7 mouse cellular contexts compared by ENCODE assay signal in the genomic region with DNA sequence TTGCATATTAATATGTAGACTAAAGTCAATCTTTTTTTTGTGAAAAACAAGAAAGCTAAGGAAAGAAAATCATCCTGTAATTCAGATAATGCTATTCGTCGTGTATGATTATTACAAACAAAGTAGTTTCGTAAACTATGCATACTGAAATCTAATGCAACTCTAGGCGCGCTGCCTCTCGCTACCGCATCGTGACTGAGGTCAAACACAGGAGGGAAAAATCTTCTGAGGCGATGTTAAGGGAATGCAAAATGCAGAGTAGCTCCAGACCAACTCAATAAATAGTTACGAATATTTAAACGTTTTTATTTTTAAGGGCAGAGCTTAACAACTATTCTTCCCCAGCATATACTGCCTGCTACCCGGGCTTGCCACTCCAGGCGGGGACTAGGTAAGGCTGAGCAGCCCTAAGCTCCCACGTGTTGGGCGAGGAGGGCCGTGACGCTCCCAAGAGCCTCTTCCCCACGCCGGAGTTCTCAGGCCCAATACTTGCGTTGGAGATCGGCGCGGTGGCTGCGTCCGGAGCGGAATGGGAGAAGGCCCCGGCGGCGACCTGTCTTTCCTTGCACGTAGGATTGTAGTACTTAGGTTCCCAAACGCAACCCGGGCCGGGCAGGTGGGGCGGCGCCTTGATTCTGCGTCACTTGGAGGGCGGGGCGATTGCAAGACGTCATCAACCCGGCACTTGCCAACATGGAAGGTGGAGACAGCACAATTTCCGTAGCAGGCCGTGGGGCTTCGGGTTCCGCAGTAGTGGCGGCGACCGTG. TPM values are rescaled to one million over a fixed set of nuclear protein-coding genes. Genes with fewer than 3 reads are reported as not detected.
A peak's percentile ranks its signal among the peaks of the same experiment; 100 is the strongest.
DNase-seq lines count a peak whose midpoint lies in the region; ATAC-seq and TF ChIP-seq lines count a peak whose summit lies in the region.

Gene Dus4l (minus strand): TSS at position 630 of the 768 bp plus-strand sequence.
Gene Cog5 (plus strand): TSS at position 673 of the 768 bp plus-strand sequence.

- H3K27me3 ChIP-seq in intestine, postnatal 0 days (replicated peaks; ENCODE audit: control insufficient read depth, insufficient read depth, low read length) = no peaks in the 10 kb centered on the region
- H3K27me3 ChIP-seq in midbrain, embryonic 12.5 days = no peaks in the 10 kb centered on the region
- no peaks in the 10 kb centered on the region for H3K27me3 ChIP-seq in small intestine, adult 2 months (ENCODE audit: control insufficient read depth, insufficient read depth, low read length)

- WGBS in intestine, postnatal 0 days = under 1% methylated on average over 47 of the region's 47 CpGs
- WGBS in midbrain, embryonic 12.5 days = under 1% methylated on average over 47 of the region's 47 CpGs
- WGBS in small intestine, adult 2 months = under 1% methylated on average over 47 of the region's 47 CpGs

- no peaks in the 10 kb centered on the region for H3K4me1 ChIP-seq in intestine, postnatal 0 days (replicated peaks; ENCODE audit: control insufficient read depth, insufficient read depth, low read length)
- H3K4me1 ChIP-seq in midbrain, embryonic 12.5 days = peaks cover 4% of the 10 kb centered on the region
- H3K4me1 ChIP-seq in small intestine, adult 2 months (ENCODE audit: control insufficient read depth, insufficient read depth, insufficient read length, low read length) = peaks cover 5% of the 10 kb centered on the region; the same call in 1 of the 2 replicates

- H3K9ac ChIP-seq in intestine, postnatal 0 days (ENCODE audit: low read depth, low read length) = peak within 1 kb of the TSS; percentile 81
- peak within 1 kb of the TSS; percentile 65 for H3K9ac ChIP-seq in midbrain, embryonic 12.5 days (replicated peaks)

- H3K4me3 ChIP-seq in intestine, postnatal 0 days (ENCODE audit: low read depth, low read length) = peak within 1 kb of the TSS; percentile 97
- H3K4me3 ChIP-seq in midbrain, embryonic 12.5 days = peak within 1 kb of the TSS; percentile 73
- peak within 1 kb of the TSS; percentile 100 for H3K4me3 ChIP-seq in small intestine, adult 2 months (ENCODE audit: low read depth, low read length)

- peak within 1 kb of the TSS; percentile 75 for H3K4me2 ChIP-seq in intestine, postnatal 0 days (replicated peaks; ENCODE audit: low read depth)
- H3K4me2 ChIP-seq in midbrain, embryonic 12.5 days (replicated peaks) = peak within 1 kb of the TSS; percentile 70

- no peaks in the 10 kb centered on the region for H3K9me3 ChIP-seq in intestine, postnatal 0 days (ENCODE audit: control insufficient read depth)
- no peaks in the 10 kb centered on the region for H3K9me3 ChIP-seq in midbrain, embryonic 12.5 days

- H3K27ac ChIP-seq in intestine, postnatal 0 days (ENCODE audit: low read depth, low read length) = peak within 1 kb of the TSS; percentile 88
- H3K27ac ChIP-seq in midbrain, embryonic 12.5 days (replicated peaks) = peak within 1 kb of the TSS; percentile 56
- H3K27ac ChIP-seq in small intestine, adult 2 months (ENCODE audit: insufficient read depth, low read depth, low read length) = peak within 1 kb of the TSS; percentile 84

- intact Hi-C loops in gastrocnemius, postnatal 36 days (cut with DNase I) = loop anchor here (1.0 to 10.0 kb wide), 2 partner anchors 20 to 270 kb away; partner anchors contain the start of gene Bcap29
- intact Hi-C loops in left cerebral cortex, postnatal 4 days (cut with DNase I) = loop anchor here (10.0 kb wide), 1 partner anchor 150 kb away; no protein-coding TSS in a partner anchor

- peak; percentile 96 for ATAC-seq in intestine, postnatal 0 days
- ATAC-seq in midbrain, embryonic 12.5 days (ENCODE audit: low FRiP score, low read depth) = peak; percentile 96

- DNase-seq in adrenal gland, adult 2 months = peak; percentile 98
- peak; percentile 91 for DNase-seq in embryo, embryonic 11.5 days (ENCODE audit: low read depth, low spot score)
- peak; percentile 92 to 100 for DNase-seq in gastrocnemius, postnatal 36 days
- peak; percentile 95 for DNase-seq in left cerebral cortex, postnatal 4 days

- TF ChIP-seq CTCF in intestine, postnatal 0 days (IDR thresholded peaks at IDR 0.05; ENCODE audit: low read depth) = no peak
- 0 out of 2 replicates have a peak, but pooled peaks have one; percentile 11 for TF ChIP-seq CTCF in small intestine, adult 2 months (IDR thresholded peaks at IDR 0.05; ENCODE audit: extremely low read depth, insufficient read length, insufficient replicate concordance, low read depth, low read length)

- peak; percentile 72 for TF ChIP-seq POLR2A in small intestine, adult 2 months (IDR thresholded peaks at IDR 0.05; ENCODE audit: low read depth, low read length)

- H3K36me3 ChIP-seq in intestine, postnatal 0 days (ENCODE audit: control insufficient read depth, insufficient read depth) = no peaks in the 10 kb centered on the region
- no peaks in the 10 kb centered on the region for H3K36me3 ChIP-seq in midbrain, embryonic 12.5 days
- H3K36me3 ChIP-seq in small intestine, adult 2 months (ENCODE audit: control insufficient read depth, insufficient read depth, low read length) = peaks cover 4% of the 10 kb centered on the region

RNA-seq across cellular contexts. Expression of gene Dus4l, which starts in this region (rescaled TPM):
- total RNA-seq in adrenal gland, adult 2 months (2021) = 1 to 10 TPM; 4.6 to 7.0 TPM
- 0.45 and 0.97 TPM in 2 replicates for polyA plus RNA-seq in adrenal gland, adult 2 months (2012; rRNA removed)
- total RNA-seq in gastrocnemius, postnatal 36 days (2021) = 1 to 10 TPM; 2.6 to 5.2 TPM
- 4.4 and 5.5 TPM in 2 replicates for polyA plus RNA-seq in intestine, postnatal 0 days (2015; fragmentation: Nextera tagmentation; extraction: Ambion mirVana)
- total RNA-seq in left cerebral cortex, postnatal 4 days (2021) = 10 to 100 TPM; 10.3 to 13.3 TPM
- 7.9 and 9.4 TPM in 2 replicates for polyA plus RNA-seq in midbrain, embryonic 12.5 days (2016; fragmentation: Nextera tagmentation; extraction: Ambion mirVana)
- 0.48 and 1.8 TPM in 2 replicates for polyA plus RNA-seq in small intestine, adult 2 months (2012; rRNA removed)

RNA-seq across cellular contexts. Expression of gene Cog5, which starts in this region (rescaled TPM):
- 10 to 100 TPM; 38.7 to 40.0 TPM for total RNA-seq in adrenal gland, adult 2 months (2021)
- polyA plus RNA-seq in adrenal gland, adult 2 months (2012; rRNA removed) = 6.1 and 7.7 TPM in 2 replicates
- total RNA-seq in gastrocnemius, postnatal 36 days (2021) = 10 to 100 TPM; 22.7 to 25.1 TPM
- polyA plus RNA-seq in intestine, postnatal 0 days (2015; fragmentation: Nextera tagmentation; extraction: Ambion mirVana) = 16.4 and 19.1 TPM in 2 replicates
- total RNA-seq in left cerebral cortex, postnatal 4 days (2021) = 10 to 100 TPM; 41.3 to 44.3 TPM
- 33.5 TPM in 2 replicates for polyA plus RNA-seq in midbrain, embryonic 12.5 days (2016; fragmentation: Nextera tagmentation; extraction: Ambion mirVana)
- polyA plus RNA-seq in small intestine, adult 2 months (2012; rRNA removed) = 5.7 and 7.3 TPM in 2 replicates

Comparison
In these comparisons a context has a peak if more than half of its experiments do, and no peak if none do; other contexts are left out.
1. Peak in every context shown above with its lines: DNase-seq, ATAC-seq, H3K4me3 ChIP-seq and H3K27ac ChIP-seq.